Mouse (Mus musculus): ENCODE measurements around the gene Cmbl.

Cmbl gene

GRCm38 (mm10) chr15:31628180-31628579 is 63.0 kb downstream of the Cmbl start:
- no peak for DNase-seq

DNA sequence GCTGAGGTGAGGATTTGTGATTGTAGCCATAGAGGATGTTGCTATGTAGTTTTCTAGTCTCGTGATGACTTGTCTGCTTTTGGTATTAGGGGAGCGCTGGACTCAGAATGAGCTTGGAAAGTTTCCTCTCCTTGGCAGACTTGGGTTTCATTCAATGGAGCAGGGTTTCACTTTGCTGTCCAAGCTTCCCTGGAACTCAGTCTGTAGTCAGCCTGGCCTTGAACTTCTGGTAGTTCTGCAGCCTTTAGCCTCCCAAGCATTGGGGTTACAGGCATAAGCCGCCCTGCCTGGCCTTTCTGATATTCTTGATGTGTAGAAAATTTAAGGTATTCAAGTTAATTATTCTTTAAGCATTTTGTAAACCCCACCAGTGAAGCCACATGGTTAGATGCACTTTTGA is 64.4 kb downstream of the Cmbl start:
- no peak for DNase-seq

GRCm38 (mm10) chr15:31631396-31631858 is 66.2 kb downstream of the Cmbl start:
- no peak for DNase-seq

- no peak for DNase-seq
Observed at GRCm38 (mm10) chr15:31632478-31632877, 67.3 kb downstream of the Cmbl start.

DNA sequence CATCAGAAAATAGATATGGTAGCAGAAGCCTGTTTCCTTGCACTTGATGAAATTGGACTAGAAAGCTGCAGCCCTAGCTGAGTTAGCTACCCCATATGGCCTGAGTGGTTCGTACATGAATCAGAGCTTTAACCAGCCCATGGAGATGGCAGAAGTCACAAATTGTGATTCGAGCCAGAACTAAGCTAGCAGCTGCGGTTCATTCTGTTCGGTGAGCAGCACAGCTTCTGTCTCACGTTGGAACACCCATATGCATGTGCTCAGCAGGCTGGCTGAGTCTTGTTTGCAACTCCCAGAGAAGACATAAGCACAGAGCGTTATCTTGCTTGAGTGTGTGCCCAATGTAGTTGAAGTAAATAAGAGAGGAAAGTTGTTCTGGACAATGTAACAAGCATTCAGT is 69.4 kb downstream of the Cmbl start:
- DNase-seq: peak; percentile 93

GRCm38 (mm10) chr15:31636091-31636595 is 71.0 kb downstream of the Cmbl start:
- no peak for DNase-seq
